Mouse (Mus musculus) heart, postnatal 0 days (tissue): ENCODE data around the gene Dynlt3. TPM values are rescaled to one million over a fixed set of nuclear protein-coding genes. Genes with fewer than 3 reads are reported as not detected.

ENCODE experiments used
- polyA plus RNA-seq: library from polyadenylated mRNA; unstranded; fragments of >200 nt; fragmentation: Nextera tagmentation; extraction: Ambion mirVana; gene quantifications from 2 replicates; pipeline ENCODE4 v1.2.1, GENCODE M21; 2015
- total RNA-seq: library from RNA; depleted of rRNA; stranded (reverse); fragments of >200 nt; gene quantifications from 2 replicates; pipeline ENCODE4 v1.2.3, GENCODE M21; 2014; ENCODE audit warnings: low replicate concordance; rRNA removed

Dynlt3 gene
- total and polyA plus RNA-seq, 2 experiments from 2014 or later = 45.6 to 61.5 TPM

Other genes with a start within 250 kb of the Dynlt3 start
- 0.54 and 1.4 TPM in 2 replicates for gene Cybb, start 175.2 kb downstream of the Dynlt3 start, total RNA-seq
- 1.6 and 1.7 TPM in 2 replicates for gene Cybb, start 175.2 kb downstream of the Dynlt3 start, polyA plus RNA-seq
- not detected in 2 replicates for gene H2al1o, start 90.6 kb downstream of the Dynlt3 start, total RNA-seq
- gene H2al1o, start 90.6 kb downstream of the Dynlt3 start, polyA plus RNA-seq = not detected in 2 replicates
- not detected in 2 replicates for gene Hypm, start 183.9 kb upstream of the Dynlt3 start, total RNA-seq
- gene Hypm, start 183.9 kb upstream of the Dynlt3 start, polyA plus RNA-seq = not detected in 2 replicates
- gene H2al3, start 186.7 kb upstream of the Dynlt3 start, total RNA-seq = not detected in 2 replicates
- gene H2al3, start 186.7 kb upstream of the Dynlt3 start, polyA plus RNA-seq = not detected in 2 replicates
- not detected in 2 replicates for gene Sytl5, start 222.6 kb upstream of the Dynlt3 start, total RNA-seq
- gene Sytl5, start 222.6 kb upstream of the Dynlt3 start, polyA plus RNA-seq = 0.07 TPM in 1 of 2 replicates, not detected in the other